Mouse (Mus musculus): ENCODE measurements around the gene Cux2. TPM values are rescaled to one million over a fixed set of nuclear protein-coding genes. Genes with fewer than 3 reads are reported as not detected.

Cux2 gene
- polyA plus RNA-seq, 1 experiment from 2014 or later: 12.0 TPM

- H3K36me3 ChIP-seq: peaks cover 88% of the 10 kb centered on the region
- peaks cover 22% of the 10 kb centered on the region for H3K4me1 ChIP-seq (replicated peaks)
- H3K9me3 ChIP-seq: no peaks in the 10 kb centered on the region
- no peak overlapping the region for H3K27ac ChIP-seq
- H3K27me3 ChIP-seq (ENCODE audit: insufficient read depth, poor library complexity, severe bottlenecking): no peaks in the 10 kb centered on the region
- whole genome bisulfite sequencing: 95% methylated on average over 5 of the region's 5 CpGs
- DNase-seq (ENCODE audit: low spot score): no peak
- H3K4me3 ChIP-seq: no peak overlapping the region
Observed at GRCm38 (mm10) chr5:121819559-121819958, 230.3 kb downstream of the Cux2 start.

GRCm38 (mm10) chr5:121818862-121819261 is 231.0 kb downstream of the Cux2 start:
- Histone ChIP-seq H3K4me1 (replicated peaks) (peaks cover 16% of the 10 kb centered on the region), H3K27ac (no peak overlapping the region), H3K9me3 (no peaks in the 10 kb centered on the region), H3K27me3 (ENCODE audit: insufficient read depth, poor library complexity, severe bottlenecking) (no peaks in the 10 kb centered on the region), H3K4me3 (no peak overlapping the region), H3K36me3 (peaks cover 88% of the 10 kb centered on the region)
- no peak for DNase-seq (ENCODE audit: low spot score)
- 91% methylated on average over 4 of the region's 4 CpGs for WGBS

GRCm38 (mm10) chr5:121818401-121818800 is 231.5 kb downstream of the Cux2 start:
- 94% methylated on average over 7 of the region's 7 CpGs for WGBS
- no peak for DNase-seq (ENCODE audit: low spot score)
- Histone ChIP-seq H3K4me1 (replicated peaks) (peaks cover 11% of the 10 kb centered on the region), H3K27ac (no peak overlapping the region), H3K4me3 (no peak overlapping the region), H3K27me3 (ENCODE audit: insufficient read depth, poor library complexity, severe bottlenecking) (no peaks in the 10 kb centered on the region), H3K36me3 (peaks cover 88% of the 10 kb centered on the region), H3K9me3 (no peaks in the 10 kb centered on the region)

- Histone ChIP-seq H3K27me3 (ENCODE audit: insufficient read depth, poor library complexity, severe bottlenecking) (no peaks in the 10 kb centered on the region), H3K9me3 (no peaks in the 10 kb centered on the region)
- 89% methylated on average over 9 of the region's 9 CpGs for WGBS
Observed at GRCm38 (mm10) chr5:121817551-121817950, 232.4 kb downstream of the Cux2 start.

GRCm38 (mm10) chr5:121816611-121817010 is 233.3 kb downstream of the Cux2 start:
- 96% methylated on average over 2 of the region's 2 CpGs for WGBS

More at GRCm38 (mm10) chr5:121817551-121817950, 232.4 kb downstream of the Cux2 start:
- H3K27ac ChIP-seq: no peak overlapping the region
- no peak for DNase-seq (ENCODE audit: low spot score)
- H3K4me1 ChIP-seq (replicated peaks): 0 out of 2 replicates have a peak, but pooled peaks cover 4% of the 10 kb centered on the region
- H3K36me3 ChIP-seq: peaks cover 88% of the 10 kb centered on the region
- no peak overlapping the region for H3K4me3 ChIP-seq

GRCm38 (mm10) chr5:121815867-121816380 is 234.0 kb downstream of the Cux2 start:
- 93% methylated on average over 8 of the region's 8 CpGs for WGBS
- Histone ChIP-seq H3K4me3 (no peak overlapping the region), H3K4me1 (replicated peaks) (0 out of 2 replicates have a peak, but pooled peaks cover 3% of the 10 kb centered on the region), H3K27me3 (ENCODE audit: insufficient read depth, poor library complexity, severe bottlenecking) (no peaks in the 10 kb centered on the region), H3K27ac (no peak overlapping the region), H3K36me3 (peaks cover 98% of the 10 kb centered on the region), H3K9me3 (no peaks in the 10 kb centered on the region)
- no peak for DNase-seq (ENCODE audit: low spot score)

More at GRCm38 (mm10) chr5:121816611-121817010, 233.3 kb downstream of the Cux2 start:
- Histone ChIP-seq H3K4me3 (no peak overlapping the region), H3K36me3 (peaks cover 95% of the 10 kb centered on the region), H3K27me3 (ENCODE audit: insufficient read depth, poor library complexity, severe bottlenecking) (no peaks in the 10 kb centered on the region), H3K9me3 (no peaks in the 10 kb centered on the region), H3K27ac (no peak overlapping the region), H3K4me1 (replicated peaks) (0 out of 2 replicates have a peak, but pooled peaks cover 4% of the 10 kb centered on the region)
- no peak for DNase-seq (ENCODE audit: low spot score)

GRCm38 (mm10) chr5:121815067-121815466 is 234.8 kb downstream of the Cux2 start:
- peak; percentile 36 for DNase-seq (ENCODE audit: low spot score)
- H3K27me3 ChIP-seq (ENCODE audit: insufficient read depth, poor library complexity, severe bottlenecking): no peaks in the 10 kb centered on the region
- H3K4me1 ChIP-seq (replicated peaks): no peaks in the 10 kb centered on the region
- peaks cover 98% of the 10 kb centered on the region for H3K36me3 ChIP-seq
- no peak overlapping the region for H3K4me3 ChIP-seq
- H3K9me3 ChIP-seq: no peaks in the 10 kb centered on the region
- no peak overlapping the region for H3K27ac ChIP-seq
- 72% methylated on average over 3 of the region's 3 CpGs for WGBS

GRCm38 (mm10) chr5:121813744-121814143 is 236.2 kb downstream of the Cux2 start:
- WGBS: 94% methylated on average over 10 of the region's 10 CpGs
- H3K4me3 ChIP-seq: no peak overlapping the region

GRCm38 (mm10) chr5:121812526-121813243 is 237.2 kb downstream of the Cux2 start:
- H3K9me3 ChIP-seq: no peaks in the 10 kb centered on the region
- 90% methylated on average over 7 of the region's 7 CpGs for WGBS
- DNase-seq (ENCODE audit: low spot score): no peak
- no peaks in the 10 kb centered on the region for H3K27me3 ChIP-seq (ENCODE audit: insufficient read depth, poor library complexity, severe bottlenecking)
- no peak overlapping the region for H3K4me3 ChIP-seq
- H3K27ac ChIP-seq: no peak overlapping the region
- H3K36me3 ChIP-seq: peaks cover 96% of the 10 kb centered on the region
- no peaks in the 10 kb centered on the region for H3K4me1 ChIP-seq (replicated peaks)

More at GRCm38 (mm10) chr5:121813744-121814143, 236.2 kb downstream of the Cux2 start:
- Histone ChIP-seq H3K27me3 (ENCODE audit: insufficient read depth, poor library complexity, severe bottlenecking) (no peaks in the 10 kb centered on the region), H3K9me3 (no peaks in the 10 kb centered on the region), H3K27ac (no peak overlapping the region), H3K4me1 (replicated peaks) (no peaks in the 10 kb centered on the region), H3K36me3 (peaks cover 98% of the 10 kb centered on the region)
- no peak for DNase-seq (ENCODE audit: low spot score)

GRCm38 (mm10) chr5:121811485-121811931 is 238.4 kb downstream of the Cux2 start:
- H3K36me3 ChIP-seq: peaks cover 96% of the 10 kb centered on the region
- no peak for DNase-seq (ENCODE audit: low spot score)

GRCm38 (mm10) chr5:121810331-121811151 is 239.4 kb downstream of the Cux2 start:
- H3K36me3 ChIP-seq: peaks cover 96% of the 10 kb centered on the region
- WGBS: 93% methylated on average over 17 of the region's 17 CpGs
- no peak for DNase-seq (ENCODE audit: low spot score)
- no peaks in the 10 kb centered on the region for H3K4me1 ChIP-seq (replicated peaks)
- H3K27ac ChIP-seq: no peak overlapping the region
- H3K4me3 ChIP-seq: no peak overlapping the region
- H3K27me3 ChIP-seq (ENCODE audit: insufficient read depth, poor library complexity, severe bottlenecking): no peaks in the 10 kb centered on the region
- no peaks in the 10 kb centered on the region for H3K9me3 ChIP-seq

More at GRCm38 (mm10) chr5:121811485-121811931, 238.4 kb downstream of the Cux2 start:
- H3K4me1 ChIP-seq (replicated peaks): no peaks in the 10 kb centered on the region
- no peak overlapping the region for H3K4me3 ChIP-seq
- no peaks in the 10 kb centered on the region for H3K9me3 ChIP-seq
- WGBS: 91% methylated on average over 5 of the region's 5 CpGs
- H3K27ac ChIP-seq: peak overlapping the region; percentile 5; the same call in 1 of the 2 replicates
- no peaks in the 10 kb centered on the region for H3K27me3 ChIP-seq (ENCODE audit: insufficient read depth, poor library complexity, severe bottlenecking)

GRCm38 (mm10) chr5:121809667-121810224 is 240.2 kb downstream of the Cux2 start:
- H3K4me3 ChIP-seq: no peak overlapping the region
- no peaks in the 10 kb centered on the region for H3K9me3 ChIP-seq
- H3K36me3 ChIP-seq: peaks cover 96% of the 10 kb centered on the region
- 90% methylated on average over 5 of the region's 5 CpGs for WGBS
- H3K27ac ChIP-seq: no peak overlapping the region
- no peaks in the 10 kb centered on the region for H3K4me1 ChIP-seq (replicated peaks)
- no peak for DNase-seq (ENCODE audit: low spot score)
- no peaks in the 10 kb centered on the region for H3K27me3 ChIP-seq (ENCODE audit: insufficient read depth, poor library complexity, severe bottlenecking)
